Mouse (Mus musculus) heart, embryonic 15.5 days (tissue): ENCODE measurements at regions not wholly inside any gene's neighbourhood (a gene's known extent, or its start where the extent isn't known, plus 50 kb on each side); places are given as distances from the start of the nearest gene placed in this dataset.
A peak's percentile ranks its signal among the peaks of the same experiment; 100 is the strongest.

ENCODE experiments used
- ATAC-seq: fragments of 200-750 bp; cut with Nextera tagmentation; replicated peaks from 2 replicates; pipeline ENCODE4 v1.8.0; 2017; ENCODE audit warnings: low read depth, moderate TSS enrichment; ENCODE audit not compliant: insufficient number of reproducible peaks, insufficient read depth, low FRiP score
- H3K27ac ChIP-seq: fragments of 300-500 bp; sonication (generic); 2 replicates; pipeline ENCODE4 v1.5.1; 2015; ENCODE audit warnings: mild to moderate bottlenecking, inconsistent platforms
- H3K27me3 ChIP-seq: fragments of 300-500 bp; sonication (generic); 2 replicates; pipeline ENCODE4 v1.6.1; 2015; ENCODE audit warnings: inconsistent platforms
- H3K36me3 ChIP-seq: fragments of 300-500 bp; sonication (generic); 2 replicates; pipeline ENCODE4 v1.6.1; 2015; ENCODE audit warnings: mild to moderate bottlenecking, inconsistent platforms
- H3K4me1 ChIP-seq: fragments of 300-500 bp; sonication (generic); replicated peaks from 2 replicates; pipeline ENCODE4 v1.6.1; 2015; ENCODE audit warnings: inconsistent platforms
- H3K4me2 ChIP-seq: fragments of 300-500 bp; sonication (generic); 2 replicates; pipeline ENCODE4 v1.6.1; 2015; ENCODE audit warnings: inconsistent platforms, mild to moderate bottlenecking, moderate library complexity
- H3K4me3 ChIP-seq: fragments of 300-500 bp; sonication (generic); 2 replicates; pipeline ENCODE4 v1.5.1; 2015; ENCODE audit warnings: mild to moderate bottlenecking, inconsistent platforms
- H3K9ac ChIP-seq: fragments of 300-500 bp; sonication (generic); 2 replicates; pipeline ENCODE4 v1.6.1; 2015; ENCODE audit warnings: mild to moderate bottlenecking, inconsistent platforms
- H3K9me3 ChIP-seq: fragments of 300-500 bp; sonication (generic); replicated peaks from 2 replicates; pipeline ENCODE4 v1.6.1; 2016; ENCODE audit warnings: inconsistent platforms
- WGBS: fragments of 180-500 bp; shearing (Covaris S2); methylation state at CpG from one replicate; pipeline ENCODE4 v1.1.7; 2015; ENCODE audit warnings: mixed read lengths; 5-methylcytosine and 5-hydroxymethylcytosine counted together

GRCm38 (mm10) chr3:9916538-9917106 is 171.3 kb upstream of the Gm9833 start:
- Histone ChIP-seq H3K9ac (no peak overlapping the region), H3K27me3 (no peaks in the 10 kb centered on the region), H3K9me3 (no peaks in the 10 kb centered on the region), H3K27ac (no peak overlapping the region), H3K4me2 (no peak overlapping the region), H3K36me3 (no peaks in the 10 kb centered on the region), H3K4me1 (no peaks in the 10 kb centered on the region), H3K4me3 (no peak overlapping the region)
- ATAC-seq = no peak
- 70% methylated on average over 7 of the region's 7 CpGs for WGBS

- no peak overlapping the region for H3K9ac ChIP-seq
- H3K4me2 ChIP-seq = no peak overlapping the region
- no peaks in the 10 kb centered on the region for H3K27me3 ChIP-seq
- 83% methylated on average over 3 of the region's 3 CpGs for WGBS
- no peaks in the 10 kb centered on the region for H3K36me3 ChIP-seq
- H3K4me1 ChIP-seq = no peaks in the 10 kb centered on the region
- no peak overlapping the region for H3K4me3 ChIP-seq
- no peaks in the 10 kb centered on the region for H3K9me3 ChIP-seq
- no peak overlapping the region for H3K27ac ChIP-seq
- no peak for ATAC-seq
Measured at GRCm38 (mm10) chr3:9920331-9920730, 167.6 kb upstream of the Gm9833 start.

- Histone ChIP-seq H3K4me1 (no peaks in the 10 kb centered on the region), H3K27ac (no peak overlapping the region), H3K27me3 (no peaks in the 10 kb centered on the region), H3K36me3 (no peaks in the 10 kb centered on the region), H3K4me3 (no peak overlapping the region), H3K9me3 (no peaks in the 10 kb centered on the region), H3K9ac (no peak overlapping the region), H3K4me2 (no peak overlapping the region)
- WGBS = 69% methylated on average over 1 of the region's 1 CpGs
- no peak for ATAC-seq
Measured at GRCm38 (mm10) chr3:9921730-9922129, 166.2 kb upstream of the Gm9833 start.

- 72% methylated on average over 10 of the region's 10 CpGs for WGBS
- Histone ChIP-seq H3K9me3 (no peaks in the 10 kb centered on the region), H3K27me3 (no peaks in the 10 kb centered on the region), H3K27ac (no peak overlapping the region), H3K4me1 (no peaks in the 10 kb centered on the region), H3K9ac (no peak overlapping the region), H3K4me3 (no peak overlapping the region), H3K4me2 (no peak overlapping the region), H3K36me3 (no peaks in the 10 kb centered on the region)
- ATAC-seq = no peak
Measured at GRCm38 (mm10) chr3:9922541-9923046, 165.3 kb upstream of the Gm9833 start.

- Histone ChIP-seq H3K27me3 (no peaks in the 10 kb centered on the region), H3K4me1 (no peaks in the 10 kb centered on the region), H3K27ac (no peak overlapping the region), H3K9ac (no peak overlapping the region), H3K36me3 (no peaks in the 10 kb centered on the region), H3K4me3 (no peak overlapping the region), H3K9me3 (no peaks in the 10 kb centered on the region), H3K4me2 (no peak overlapping the region)
- WGBS = 78% methylated on average over 1 of the region's 1 CpGs
- ATAC-seq = no peak
Measured at GRCm38 (mm10) chr3:9924630-9925029, 163.3 kb upstream of the Gm9833 start.

GRCm38 (mm10) chr3:9936853-9937441 is 151.0 kb upstream of the Gm9833 start:
- Histone ChIP-seq H3K27me3 (no peaks in the 10 kb centered on the region), H3K9ac (no peak overlapping the region), H3K4me1 (no peaks in the 10 kb centered on the region), H3K36me3 (no peaks in the 10 kb centered on the region), H3K4me3 (no peak overlapping the region), H3K4me2 (no peak overlapping the region), H3K27ac (no peak overlapping the region), H3K9me3 (no peaks in the 10 kb centered on the region)
- no peak for ATAC-seq
- WGBS = 72% methylated on average over 8 of the region's 8 CpGs

GRCm38 (mm10) chr3:9938651-9939050 is 149.3 kb upstream of the Gm9833 start:
- no peak overlapping the region for H3K27ac ChIP-seq
- H3K9ac ChIP-seq = no peak overlapping the region
- H3K4me3 ChIP-seq = no peak overlapping the region
- H3K9me3 ChIP-seq = no peaks in the 10 kb centered on the region
- WGBS = 63% methylated on average over 1 of the region's 1 CpGs
- no peaks in the 10 kb centered on the region for H3K36me3 ChIP-seq
- no peaks in the 10 kb centered on the region for H3K27me3 ChIP-seq
- H3K4me2 ChIP-seq = no peak overlapping the region
- no peaks in the 10 kb centered on the region for H3K4me1 ChIP-seq
- no peak for ATAC-seq

GRCm38 (mm10) chr3:9942631-9943030 is 145.3 kb upstream of the Gm9833 start:
- 79% methylated on average over 5 of the region's 5 CpGs for WGBS

GRCm38 (mm10) chr3:9947357-9948065 is 140.4 kb upstream of the Gm9833 start:
- no peak overlapping the region for H3K27ac ChIP-seq
- peak overlapping the region; percentile 33; the same call in 1 of the 2 replicates for H3K4me2 ChIP-seq
- no peaks in the 10 kb centered on the region for H3K4me1 ChIP-seq
- WGBS = 52% methylated on average over 11 of the region's 11 CpGs
- peak overlapping the region; percentile 13; the same call in 1 of the 2 replicates for H3K4me3 ChIP-seq
- H3K36me3 ChIP-seq = no peaks in the 10 kb centered on the region
- peak; percentile 66; the same call in 1 of the 2 replicates for ATAC-seq
- no peaks in the 10 kb centered on the region for H3K9me3 ChIP-seq
- no peak overlapping the region for H3K9ac ChIP-seq
- no peaks in the 10 kb centered on the region for H3K27me3 ChIP-seq

More at GRCm38 (mm10) chr3:9942631-9943030, 145.3 kb upstream of the Gm9833 start:
- Histone ChIP-seq H3K9me3 (no peaks in the 10 kb centered on the region), H3K27ac (no peak overlapping the region), H3K36me3 (no peaks in the 10 kb centered on the region), H3K4me2 (no peak overlapping the region), H3K27me3 (no peaks in the 10 kb centered on the region), H3K9ac (no peak overlapping the region), H3K4me3 (no peak overlapping the region), H3K4me1 (no peaks in the 10 kb centered on the region)
- ATAC-seq = no peak

GRCm38 (mm10) chr3:9948114-9948513 is 139.8 kb upstream of the Gm9833 start:
- Histone ChIP-seq H3K27me3 (no peaks in the 10 kb centered on the region), H3K4me2 (no peak overlapping the region), H3K36me3 (no peaks in the 10 kb centered on the region), H3K4me3 (no peak overlapping the region), H3K9ac (no peak overlapping the region), H3K4me1 (no peaks in the 10 kb centered on the region), H3K27ac (no peak overlapping the region), H3K9me3 (no peaks in the 10 kb centered on the region)
- WGBS = 70% methylated on average over 7 of the region's 7 CpGs
- ATAC-seq = no peak

GRCm38 (mm10) chr3:9957870-9958269 is 130.0 kb upstream of the Gm9833 start:
- ATAC-seq = no peak

More at GRCm38 (mm10) chr3:9957870-9958269, 130.0 kb upstream of the Gm9833 start:
- 88% methylated on average over 3 of the region's 3 CpGs for WGBS
- Histone ChIP-seq H3K9me3 (no peaks in the 10 kb centered on the region), H3K27ac (no peak overlapping the region), H3K27me3 (no peaks in the 10 kb centered on the region; the same call in 1 of the 2 replicates), H3K4me3 (no peak overlapping the region), H3K4me2 (no peak overlapping the region), H3K36me3 (no peaks in the 10 kb centered on the region), H3K9ac (no peak overlapping the region), H3K4me1 (no peaks in the 10 kb centered on the region)
